In genomic region chr2:75964512-75964911, GRCm38 (mm10) we compare ENCODE assay signal across 8 mouse cellular contexts. TPM values are rescaled to one million over a fixed set of nuclear protein-coding genes. Genes with fewer than 3 reads are reported as not detected.
DNase-seq lines count a peak whose midpoint lies in the region; ATAC-seq and TF ChIP-seq lines count a peak whose summit lies in the region.

No protein-coding gene starts in this region.

- H3K27ac ChIP-seq in CH12.LX (ENCODE audit: insufficient read depth, low read depth), result no peak overlapping the region
- no peak overlapping the region for H3K27ac ChIP-seq in embryonic facial prominence, embryonic 11.5 days (replicated peaks; ENCODE audit: low read depth, low read length)
- H3K27ac ChIP-seq in heart, embryonic 10.5 days, result 0 out of 2 replicates have a peak overlapping the region, but pooled peaks have one; percentile 59
- H3K27ac ChIP-seq in neural tube, embryonic 11.5 days (ENCODE audit: low read depth, low read length), result no peak overlapping the region

- H3K36me3 ChIP-seq in CH12.LX (replicated peaks in 1 of 2; ENCODE audit: control insufficient read depth in 1 of 2, insufficient read depth in 1 of 2, low read length in 1 of 2), result no peaks in the 10 kb centered on the region
- no peaks in the 10 kb centered on the region for H3K36me3 ChIP-seq in embryonic facial prominence, embryonic 11.5 days (replicated peaks; ENCODE audit: control insufficient read depth, insufficient read depth, low read depth, low read length)
- no peaks in the 10 kb centered on the region for H3K36me3 ChIP-seq in heart, embryonic 10.5 days
- no peaks in the 10 kb centered on the region for H3K36me3 ChIP-seq in neural tube, embryonic 11.5 days (ENCODE audit: control insufficient read depth, insufficient read depth, low read length)

- no peaks in the 10 kb centered on the region for H3K9me3 ChIP-seq in CH12.LX (replicated peaks; ENCODE audit: low read length)
- no peaks in the 10 kb centered on the region for H3K9me3 ChIP-seq in embryonic facial prominence, embryonic 11.5 days (replicated peaks; ENCODE audit: control insufficient read depth, low read length)
- no peaks in the 10 kb centered on the region for H3K9me3 ChIP-seq in heart, embryonic 10.5 days
- no peaks in the 10 kb centered on the region for H3K9me3 ChIP-seq in neural tube, embryonic 11.5 days (ENCODE audit: control insufficient read depth, low read length)

- dilution Hi-C loops in CH12.LX (cut with MboI; ENCODE audit: extremely low pct_ligation_motif_present, extremely low pct_unique_long_range_greater_than_20kb, low sequenced_read_pairs), result no loop called here

- H3K79me2 ChIP-seq in CH12.LX (replicated peaks; ENCODE audit: control insufficient read depth, extremely low read depth, insufficient read depth, poor library complexity, severe bottlenecking), result no peaks in the 10 kb centered on the region

- peak overlapping the region; percentile 10 for H3K9ac ChIP-seq in CH12.LX (ENCODE audit: insufficient read depth, low read depth)
- H3K9ac ChIP-seq in embryonic facial prominence, embryonic 11.5 days (replicated peaks; ENCODE audit: low read length), result no peak overlapping the region
- H3K9ac ChIP-seq in neural tube, embryonic 11.5 days (ENCODE audit: low read length), result no peak overlapping the region

- ATAC-seq in embryonic facial prominence, embryonic 11.5 days (replicated peaks; ENCODE audit: insufficient number of reproducible peaks, low FRiP score, low TSS enrichment, low read depth), result no peak
- peak; percentile 60 for ATAC-seq in neural tube, embryonic 11.5 days (ENCODE audit: insufficient read depth, low FRiP score, low TSS enrichment)

- WGBS in embryonic facial prominence, embryonic 11.5 days, result 18% methylated on average over 14 of the region's 14 CpGs
- 11% methylated on average over 14 of the region's 14 CpGs for WGBS in heart, embryonic 10.5 days
- WGBS in neural tube, embryonic 11.5 days, result 10% methylated on average over 14 of the region's 14 CpGs

- TF ChIP-seq POLR2A in CH12.LX (IDR thresholded peaks at IDR 0.05; ENCODE audit: low read depth, low read length), result no peak

- in situ Hi-C loops in CH12.LX (cut with MboI; ENCODE audit: low pct_ligation_motif_present, low pct_unique_long_range_greater_than_20kb, low sequenced_read_pairs), result loop anchor here (10.0 kb wide), 1 partner anchor 180 kb away; no protein-coding TSS in a partner anchor

- H3K4me3 ChIP-seq in CH12.LX (replicated peaks in 1 of 3; ENCODE audit: low read depth in 2 of 3, low read length in 2 of 3, poor library complexity in 1 of 3), result peak overlapping the region; percentile 21 to 40 (median 30)
- H3K4me3 ChIP-seq in embryonic facial prominence, embryonic 11.5 days (ENCODE audit: low read depth, low read length), result no peak overlapping the region
- H3K4me3 ChIP-seq in heart, embryonic 10.5 days, result peak overlapping the region; percentile 50
- H3K4me3 ChIP-seq in neural tube, embryonic 11.5 days (ENCODE audit: low read depth, low read length), result no peak overlapping the region

- peak in 1 of 2 experiments; percentile 87; a peak in 2 of 4 replicates for TF ChIP-seq CTCF in CH12.LX (conservative IDR thresholded peaks at IDR 0.05 in 1 of 2, IDR thresholded peaks at IDR 0.05 in 1 of 2; ENCODE audit: low read depth in 2 of 2, low read length in 2 of 2)

- peak; percentile 74 for TF ChIP-seq RAD21 in CH12.LX (IDR thresholded peaks at IDR 0.05; ENCODE audit: low read depth, low read length)

- DNase-seq in CH12.LX (ENCODE audit: extremely low read depth), result peak; percentile 58
- peak; percentile 88 for DNase-seq in adrenal gland, postnatal 36 days
- peak; percentile 78 for DNase-seq in embryonic facial prominence, embryonic 11.5 days (ENCODE audit: low spot score)
- DNase-seq in heart, embryonic 10.5 days (ENCODE audit: low spot score), result no peak
- peak; percentile 61 for DNase-seq in kidney, adult 9 months
- DNase-seq in lung, adult 18-20 months, result peak; percentile 62 to 73
- DNase-seq in neural tube, embryonic 11.5 days (ENCODE audit: low spot score), result peak; percentile 67
- DNase-seq in thymus, postnatal 25 days, result peak; percentile 25

- no peaks in the 10 kb centered on the region for H3K27me3 ChIP-seq in CH12.LX (replicated peaks)
- no peaks in the 10 kb centered on the region for H3K27me3 ChIP-seq in embryonic facial prominence, embryonic 11.5 days (ENCODE audit: control insufficient read depth, insufficient read depth, low read length)
- 0 out of 2 replicates have a peak, but pooled peaks cover 5% of the 10 kb centered on the region for H3K27me3 ChIP-seq in heart, embryonic 10.5 days (ENCODE audit: insufficient read depth, poor library complexity, severe bottlenecking)
- no peaks in the 10 kb centered on the region for H3K27me3 ChIP-seq in neural tube, embryonic 11.5 days (ENCODE audit: control insufficient read depth, insufficient read depth, low read length)

- peaks cover 0 to 12% of the 10 kb centered on the region in 2 experiments; a peak in 2 of 4 replicates for H3K4me1 ChIP-seq in CH12.LX (ENCODE audit: control insufficient read depth in 1 of 2, insufficient read depth in 2 of 2)
- H3K4me1 ChIP-seq in embryonic facial prominence, embryonic 11.5 days (ENCODE audit: control insufficient read depth, insufficient read depth, low read length), result peaks cover 3% of the 10 kb centered on the region; the same call in 1 of the 2 replicates
- peaks cover 33% of the 10 kb centered on the region for H3K4me1 ChIP-seq in heart, embryonic 10.5 days
- peaks cover 17% of the 10 kb centered on the region; the same call in 1 of the 2 replicates for H3K4me1 ChIP-seq in neural tube, embryonic 11.5 days (ENCODE audit: control insufficient read depth, insufficient read depth, low read length)

- no peak for TF ChIP-seq EP300 in CH12.LX (IDR thresholded peaks at IDR 0.05; ENCODE audit: low read length)

- H3K4me2 ChIP-seq in CH12.LX (ENCODE audit: insufficient read depth, low read depth, poor library complexity, severe bottlenecking), result peak overlapping the region; percentile 87
- peak overlapping the region; percentile 22 for H3K4me2 ChIP-seq in embryonic facial prominence, embryonic 11.5 days (ENCODE audit: low read depth, low read length)
- peak overlapping the region; percentile 25 for H3K4me2 ChIP-seq in neural tube, embryonic 11.5 days (ENCODE audit: low read depth)

TF ChIP-seq in CH12.LX, 34 proteins besides CTCF, POLR2A, EP300 and RAD21:
- 0 out of 2 replicates have a peak, but pooled peaks have one; percentile 69 for TF ChIP-seq CHD1 (IDR thresholded peaks at IDR 0.05; ENCODE audit: low read depth, low read length)
- TF ChIP-seq NRF1 (IDR thresholded peaks at IDR 0.05; ENCODE audit: low read depth, low read length), result no peak
- TF ChIP-seq SMC3 (IDR thresholded peaks at IDR 0.05; ENCODE audit: low read depth, low read length), result peak; percentile 79
- no peak for TF ChIP-seq PAX5 (IDR thresholded peaks at IDR 0.05; ENCODE audit: low read length)
- TF ChIP-seq IRF4 (IDR thresholded peaks at IDR 0.05; ENCODE audit: low read depth, low read length), result 0 out of 2 replicates have a peak, but pooled peaks have one; percentile 21
- no peak for TF ChIP-seq TBP (conservative IDR thresholded peaks at IDR 0.05; ENCODE audit: low read depth, low read length)
- TF ChIP-seq MXI1 (IDR thresholded peaks at IDR 0.05; ENCODE audit: low read depth, low read length), result peak; percentile 36
- 0 out of 2 replicates have a peak, but pooled peaks have one; percentile 11 for TF ChIP-seq ZC3H11A (IDR thresholded peaks at IDR 0.05; ENCODE audit: low read depth, low read length)

RNA-seq across cellular contexts. Expression of gene Ttc30a2, which starts 13.5 kb away (rescaled TPM):
- total RNA-seq in CH12.LX (2012; rRNA removed), result not detected in 2 replicates
- not detected in 2 replicates for total RNA-seq in CH12.LX (2014; rRNA removed)
- not detected in 2 replicates for polyA plus RNA-seq in CH12.LX (2012; ENCODE audit: insufficient read length, low read depth)
- total RNA-seq in adrenal gland, postnatal 36 days (2021), result under 1 TPM; 0.43 to 0.49 TPM
- 0.31 and 0.70 TPM in 2 replicates for polyA plus RNA-seq in embryonic facial prominence, embryonic 11.5 days (2014; fragmentation: Nextera tagmentation; extraction: Ambion mirVana)
- polyA plus RNA-seq in heart, embryonic 10.5 days (2016; fragmentation: Nextera tagmentation; extraction: Ambion mirVana), result 0.60 and 0.64 TPM in 2 replicates
- polyA plus RNA-seq in neural tube, embryonic 11.5 days (2014; fragmentation: Nextera tagmentation; extraction: Ambion mirVana), result 1.0 and 1.4 TPM in 2 replicates

RNA-seq across cellular contexts. Expression of gene Ttc30a1, which starts 17.3 kb away (rescaled TPM):
- total RNA-seq in CH12.LX (2012; rRNA removed) (not detected in 2 replicates), CH12.LX (2014; rRNA removed) (not detected in 2 replicates)
- polyA plus RNA-seq in CH12.LX (2012; ENCODE audit: insufficient read length, low read depth), result not detected in 2 replicates
- total RNA-seq in adrenal gland, postnatal 36 days (2021), result 1 to 10 TPM; 3.0 to 3.4 TPM
- polyA plus RNA-seq in embryonic facial prominence, embryonic 11.5 days (2014; fragmentation: Nextera tagmentation; extraction: Ambion mirVana), result 11.7 and 13.8 TPM in 2 replicates
- 7.0 and 7.4 TPM in 2 replicates for polyA plus RNA-seq in heart, embryonic 10.5 days (2016; fragmentation: Nextera tagmentation; extraction: Ambion mirVana)
- 11.3 and 12.1 TPM in 2 replicates for polyA plus RNA-seq in neural tube, embryonic 11.5 days (2014; fragmentation: Nextera tagmentation; extraction: Ambion mirVana)

RNA-seq across cellular contexts. Expression of gene Ttc30b, which starts 26.1 kb away (rescaled TPM):
- total RNA-seq in CH12.LX (2012; rRNA removed), result 0.59 and 0.80 TPM in 2 replicates
- total RNA-seq in CH12.LX (2014; rRNA removed), result 2.6 and 3.1 TPM in 2 replicates
- 1.2 and 1.5 TPM in 2 replicates for polyA plus RNA-seq in CH12.LX (2012; ENCODE audit: insufficient read length, low read depth)
- 10 to 100 TPM; 13.2 to 21.4 TPM for total RNA-seq in adrenal gland, postnatal 36 days (2021)
- polyA plus RNA-seq in embryonic facial prominence, embryonic 11.5 days (2014; fragmentation: Nextera tagmentation; extraction: Ambion mirVana), result 8.0 and 9.0 TPM in 2 replicates
- polyA plus RNA-seq in heart, embryonic 10.5 days (2016; fragmentation: Nextera tagmentation; extraction: Ambion mirVana), result 6.1 and 8.1 TPM in 2 replicates
- 7.4 and 8.4 TPM in 2 replicates for polyA plus RNA-seq in neural tube, embryonic 11.5 days (2014; fragmentation: Nextera tagmentation; extraction: Ambion mirVana)

Comparison
In these comparisons a context has a peak if more than half of its experiments do, and no peak if none do; other contexts are left out.
1. H3K4me2 ChIP-seq: peak in every context shown above with its lines; median percentile 87 in CH12.LX; 25 in neural tube, embryonic 11.5 days; 22 in embryonic facial prominence, embryonic 11.5 days.
2. H3K4me3 ChIP-seq: peak in CH12.LX (3 of 3) and heart, embryonic 10.5 days (single experiment); none in embryonic facial prominence, embryonic 11.5 days (single experiment) and neural tube, embryonic 11.5 days (single experiment).